Mouse (Mus musculus) 416B (cell line): ENCODE measurements around the gene Actr6.

Source experiments
- DNase-seq: peaks from one replicate; pipeline ENCODE4 v3.0.0; 2011; ENCODE audit warnings: low read depth

Gene Actr6

GRCm38 (mm10) chr10:89732001-89732794 lies at the start of gene Actr6:
Gene Actr6 (minus strand): TSS chr10:89732295.
- DNase-seq: peak; percentile 95

- DNase-seq: no peak
These were observed 43.9 kb upstream of the Actr6 start for GRCm38 (mm10) chr10:89776029-89776428.

GRCm38 (mm10) chr10:89771894-89772293 lies 39.8 kb upstream of the Actr6 start:
- DNase-seq: peak; percentile 48

GRCm38 (mm10) chr10:89769096-89769495 lies 37.0 kb upstream of the Actr6 start:
- no peak for DNase-seq

- DNase-seq: no peak
These were observed 36.4 kb upstream of the Actr6 start for GRCm38 (mm10) chr10:89768352-89769020.

- no peak for DNase-seq
These were observed 34.0 kb upstream of the Actr6 start for GRCm38 (mm10) chr10:89765790-89766714.

- peak; percentile 77 for DNase-seq
These were observed 32.5 kb upstream of the Actr6 start for GRCm38 (mm10) chr10:89764457-89765121.

- DNase-seq: no peak
These were observed 28.7 kb upstream of the Actr6 start for GRCm38 (mm10) chr10:89760772-89761171.

- DNase-seq: peak; percentile 29
These were observed 23.1 kb upstream of the Actr6 start for GRCm38 (mm10) chr10:89755231-89755630.

- no peak for DNase-seq
These were observed 19.0 kb upstream of the Actr6 start for GRCm38 (mm10) chr10:89751069-89751468.

- no peak for DNase-seq
These were observed 16.5 kb upstream of the Actr6 start for GRCm38 (mm10) chr10:89748619-89749018.

GRCm38 (mm10) chr10:89747911-89748310 lies 15.8 kb upstream of the Actr6 start:
- no peak for DNase-seq

- DNase-seq: peak; percentile 36
These were observed 15.3 kb upstream of the Actr6 start for GRCm38 (mm10) chr10:89747221-89747905.

- DNase-seq: no peak
These were observed 14.5 kb upstream of the Actr6 start for GRCm38 (mm10) chr10:89746581-89746980.

GRCm38 (mm10) chr10:89745666-89746020 lies 13.5 kb upstream of the Actr6 start:
- DNase-seq: peak; percentile 90

GRCm38 (mm10) chr10:89744871-89745665 lies 13.0 kb upstream of the Actr6 start, which contains the start of gene Uhrf1bp1l:
Gene Uhrf1bp1l (plus strand): TSS chr10:89744991.
- DNase-seq: peak; percentile 94

- no peak for DNase-seq
These were observed 12.2 kb upstream of the Actr6 start for GRCm38 (mm10) chr10:89744341-89744740.

GRCm38 (mm10) chr10:89743266-89743665 lies 11.2 kb upstream of the Actr6 start:
- DNase-seq: peak; percentile 36

- DNase-seq: peak; percentile 79
These were observed 8.9 kb upstream of the Actr6 start for GRCm38 (mm10) chr10:89740995-89741394.

- DNase-seq: no peak
These were observed 7.6 kb upstream of the Actr6 start for GRCm38 (mm10) chr10:89739703-89740102.
